Mouse (Mus musculus) CH12.LX (cell line): ENCODE results near the gene Cacna1i. TPM values are rescaled to one million over a fixed set of nuclear protein-coding genes. Genes with fewer than 3 reads are reported as not detected.

Experiments
- DNase-seq: peaks from one replicate; pipeline ENCODE4 v3.0.0-alpha.2; 2013; ENCODE audit errors: extremely low read depth
- H3K27ac ChIP-seq: 2 replicates; pipeline ENCODE4 v1.5.1; 2012; ENCODE audit warnings: low read depth, mild to moderate bottlenecking, control low read depth, moderate library complexity; ENCODE audit not compliant: insufficient read depth
- H3K27me3 ChIP-seq: replicated peaks from 2 replicates; pipeline ENCODE3; 2012; ENCODE audit warnings: inconsistent platforms
- H3K36me3 ChIP-seq, 2 experiments: replicated peaks in 1 of 2; 2 replicates each; pipeline versions ENCODE3 to v1.6.1; 2012; ENCODE audit warnings: inconsistent platforms in 1 of 2, low read length in 1 of 2, mild to moderate bottlenecking in 1 of 2, mixed read lengths in 1 of 2, moderate library complexity in 1 of 2; ENCODE audit not compliant: control insufficient read depth in 1 of 2, insufficient read depth in 1 of 2
- H3K4me1 ChIP-seq, 2 experiments: 2 replicates each; pipeline ENCODE4 v1.6.1; 2012; ENCODE audit warnings: inconsistent platforms in 1 of 2, moderate library complexity in 1 of 2; ENCODE audit not compliant: insufficient read depth in 2 of 2, control insufficient read depth in 1 of 2
- H3K4me2 ChIP-seq: 2 replicates; pipeline ENCODE4 v1.6.1; 2012; ENCODE audit warnings: low read depth, mild to moderate bottlenecking, control low read depth; ENCODE audit not compliant: poor library complexity, insufficient read depth, severe bottlenecking
- H3K4me3 ChIP-seq, 3 experiments: fragments of 150-350 bp in 1 of 3; sonication (generic) in 1 of 3; replicated peaks in 1 of 3; 2 replicates each; pipeline versions ENCODE3 to v1.5.1; 2011 to 2012; ENCODE audit warnings: low read depth in 2 of 3, low read length in 2 of 3, mild to moderate bottlenecking in 2 of 3, moderate library complexity in 2 of 3, control low read depth in 1 of 3, improper control_type of control experiment in 1 of 3, inconsistent platforms in 1 of 3, mixed read lengths in 1 of 3; ENCODE audit not compliant: poor library complexity in 1 of 3
- H3K79me2 ChIP-seq: replicated peaks from 2 replicates; pipeline ENCODE4 v1.6.1; 2012; ENCODE audit warnings: mild to moderate bottlenecking, moderate library complexity; ENCODE audit not compliant: control insufficient read depth, poor library complexity, insufficient read depth, severe bottlenecking; ENCODE audit errors: extremely low read depth
- H3K9ac ChIP-seq: 2 replicates; pipeline ENCODE4 v1.6.1; 2012; ENCODE audit warnings: low read depth, mild to moderate bottlenecking, control low read depth, moderate library complexity; ENCODE audit not compliant: insufficient read depth
- H3K9me3 ChIP-seq: replicated peaks from 2 replicates; pipeline ENCODE3; 2012; ENCODE audit warnings: low read length, inconsistent platforms, mixed read lengths
- CTCF ChIP-seq, 2 experiments: IDR thresholded peaks in 1 of 2; conservative IDR thresholded peaks in 1 of 2; 2 replicates each; pipeline ENCODE4 v1.5.1; 2011 to 2012; ENCODE audit warnings: low read depth in 2 of 2, low read length in 2 of 2, improper control_type of control experiment in 1 of 2, inconsistent platforms in 1 of 2, mild to moderate bottlenecking in 1 of 2, moderate library complexity in 1 of 2
- E2F4 ChIP-seq: IDR thresholded peaks from 2 replicates; pipeline ENCODE4 v1.6.1; 2011; ENCODE audit warnings: low read depth, low read length, improper control_type of control experiment; ENCODE audit not compliant: insufficient replicate concordance
- MXI1 ChIP-seq: IDR thresholded peaks from 2 replicates; pipeline ENCODE4 v1.6.1; 2011; ENCODE audit warnings: mild to moderate bottlenecking, low read depth, low read length, improper control_type of control experiment
- POLR2AphosphoS2 ChIP-seq: IDR thresholded peaks from 2 replicates; pipeline ENCODE4 v1.6.1; 2011; ENCODE audit warnings: low read depth, low read length, improper control_type of control experiment
- RAD21 ChIP-seq: IDR thresholded peaks from 2 replicates; pipeline ENCODE4 v1.6.1; 2011; ENCODE audit warnings: low read depth, mild to moderate bottlenecking, low read length, improper control_type of control experiment, moderate library complexity
- SMC3 ChIP-seq: IDR thresholded peaks from 2 replicates; pipeline ENCODE4 v1.6.1; 2011; ENCODE audit warnings: low read depth, low read length, improper control_type of control experiment
- TBP ChIP-seq: conservative IDR thresholded peaks from 2 replicates; pipeline ENCODE4 v1.6.1; 2011; ENCODE audit warnings: low read depth, low read length, improper control_type of control experiment
- ZMIZ1 ChIP-seq: IDR thresholded peaks from 2 replicates; pipeline ENCODE4 v1.6.1; 2012; ENCODE audit warnings: low read depth, mild to moderate bottlenecking, inconsistent platforms, low read length, improper control_type of control experiment
- dilution Hi-C: fragments of 300-500 bp; cut with MboI; formaldehyde crosslinking; loops from 2 replicates; pipeline ENCODE4 v1.14.3; 2020; ENCODE audit warnings: low sequenced_read_pairs; ENCODE audit not compliant: extremely low pct_unique_long_range_greater_than_20kb, extremely low pct_ligation_motif_present
- in situ Hi-C: fragments of 300-500 bp; cut with MboI; formaldehyde crosslinking; loops from 3 replicates; pipeline ENCODE4 v1.14.3; 2019; ENCODE audit warnings: low sequenced_read_pairs, low pct_ligation_motif_present, low pct_unique_long_range_greater_than_20kb, mixed read lengths
- polyA plus RNA-seq: library from polyadenylated mRNA; unstranded; fragments of >175 nt; gene quantifications from 2 replicates; pipeline ENCODE4 v1.2.1, GENCODE M21; 2012; ENCODE audit warnings: low read depth; ENCODE audit not compliant: insufficient read length
- total RNA-seq, 2 experiments: library from RNA; depleted of rRNA; stranded (reverse); fragments of 300-350 nt in 1 of 2; fragments of >200 nt in 1 of 2; gene quantifications; 2 replicates each; pipeline ENCODE4 v1.2.3; 2012 to 2014

Gene Cacna1i
- total and polyA plus RNA-seq, 3 experiments: under 0.01 TPM; not detected in 2

- Histone ChIP-seq H3K9me3 (no peaks in the 10 kb centered on the region), H3K9ac (no peak overlapping the region), H3K27ac (no peak overlapping the region), H3K4me3 (no peak overlapping the region), H3K4me1 (peaks cover 0 to 3% of the 10 kb centered on the region in 2 experiments; a peak in 2 of 4 replicates), H3K27me3 (peaks cover 68% of the 10 kb centered on the region), H3K36me3 (no peaks in the 10 kb centered on the region)
- in situ Hi-C loops: no loop called here
- peak; percentile 82 for DNase-seq
- TF ChIP-seq ZMIZ1 (no peak), RAD21 (peak; percentile 71), SMC3 (peak; percentile 89), MXI1 (no peak), CTCF (conservative IDR thresholded peaks at IDR 0.05 in 1 of 2, IDR thresholded peaks at IDR 0.05 in 1 of 2; ENCODE audit: low read depth in 2 of 2, low read length in 2 of 2) (peak; percentile 54 to 80)
- TF ChIP-seq, all 38 proteins: peak for 3
- dilution Hi-C loops: no loop called here
- no peak overlapping the region for H3K4me2 ChIP-seq
- H3K79me2 ChIP-seq: no peaks in the 10 kb centered on the region
Measured at GRCm38 (mm10) chr15:80289436-80289835, 2.4 kb downstream of the Cacna1i start.

- dilution Hi-C loops (no loop called here), in situ Hi-C loops (no loop called here)
- no peak for DNase-seq
- Histone ChIP-seq H3K27me3 (peaks cover 70% of the 10 kb centered on the region), H3K36me3 (no peaks in the 10 kb centered on the region), H3K4me1 (no peaks in the 10 kb centered on the region), H3K4me2 (no peak overlapping the region), H3K4me3 (no peak overlapping the region), H3K9me3 (peaks cover 10% of the 10 kb centered on the region), H3K79me2 (no peaks in the 10 kb centered on the region), H3K9ac (no peak overlapping the region), H3K27ac (no peak overlapping the region)
- TF ChIP-seq CTCF (conservative IDR thresholded peaks at IDR 0.05 in 1 of 2, IDR thresholded peaks at IDR 0.05 in 1 of 2; ENCODE audit: low read depth in 2 of 2, low read length in 2 of 2): peak; percentile 25 to 42; a peak in 2 of 4 replicates
- TF ChIP-seq TBP: no peak
Measured at GRCm38 (mm10) chr15:80297146-80297545, 10.1 kb downstream of the Cacna1i start.

- Histone ChIP-seq H3K4me1 (no peaks in the 10 kb centered on the region), H3K9ac (no peak overlapping the region), H3K4me3 (no peak overlapping the region), H3K36me3 (no peaks in the 10 kb centered on the region), H3K4me2 (no peak overlapping the region), H3K27ac (no peak overlapping the region), H3K9me3 (no peaks in the 10 kb centered on the region), H3K27me3 (peaks cover 81% of the 10 kb centered on the region), H3K79me2 (no peaks in the 10 kb centered on the region)
- dilution Hi-C loops (no loop called here), in situ Hi-C loops (no loop called here)
- TF ChIP-seq E2F4: no peak
- no peak for TF ChIP-seq POLR2AphosphoS2
- TF ChIP-seq MXI1: no peak
- DNase-seq: no peak
Measured at GRCm38 (mm10) chr15:80303779-80304178, 16.7 kb downstream of the Cacna1i start.
